Mouse (Mus musculus) gastrocnemius, adult 2 months (tissue): Measurements from ENCODE around the gene Exoc2. TPM values are rescaled to one million over a fixed set of nuclear protein-coding genes. Genes with fewer than 3 reads are reported as not detected.

Experiments
- DNase-seq: peaks from one replicate; pipeline ENCODE4 v3.0.0; 2022
- H3K27ac ChIP-seq: fragments of 200-600 bp; 2 replicates; pipeline ENCODE4 v1.8.1; 2022; ENCODE audit warnings: mild to moderate bottlenecking
- H3K4me3 ChIP-seq: fragments of 200-600 bp; 2 replicates; pipeline ENCODE4 v1.8.1; 2022; ENCODE audit warnings: mild to moderate bottlenecking, moderate library complexity
- CTCF ChIP-seq: fragments of 200-600 bp; IDR thresholded peaks from 2 replicates; pipeline ENCODE4 v1.8.1; 2022; ENCODE audit warnings: antibody characterized with exemption, mild to moderate bottlenecking, moderate library complexity
- intact Hi-C: fragments of 180-260 bp; cut with DNase I; formaldehyde crosslinking; loops from one replicate; pipeline ENCODE4 v1.15.1; 2025
- total RNA-seq, 2 experiments: library from RNA; stranded (reverse); gene quantifications; 2 replicates each; pipeline ENCODE4 v1.2.3; 2021

Gene Exoc2
- total RNA-seq, 2 experiments from 2014 or later = 14.2 to 15.1 TPM

- Histone ChIP-seq H3K4me3 (no peak overlapping the region), H3K27ac (no peak overlapping the region)
- intact Hi-C loops = no loop called here
- DNase-seq = no peak
- TF ChIP-seq CTCF = no peak
Observed at GRCm38 (mm10) chr13:30865486-30865885, 108.4 kb downstream of the Exoc2 start.

DNA sequence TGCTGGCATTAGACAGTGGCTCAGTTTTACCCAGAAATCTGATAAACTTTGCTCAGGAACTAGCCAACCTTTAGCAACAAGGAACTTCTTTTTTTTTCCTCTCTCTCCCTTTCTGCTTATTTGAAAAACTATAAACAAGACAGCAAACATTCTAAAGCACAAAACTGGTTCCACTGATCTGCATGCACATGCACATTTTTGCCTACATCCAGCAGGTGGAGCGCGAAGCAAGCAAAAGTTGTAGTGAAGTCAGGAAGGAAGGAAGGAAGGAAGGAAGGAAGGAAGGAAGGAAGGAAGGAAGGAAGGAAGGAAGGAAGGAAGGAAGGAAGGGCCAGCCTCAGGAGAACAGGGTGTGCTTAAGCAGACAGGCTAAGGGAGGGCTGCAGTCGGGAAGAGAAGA, 109.9 kb downstream of the Exoc2 start:
- DNase-seq = no peak
- TF ChIP-seq CTCF = no peak
- H3K27ac ChIP-seq = no peak overlapping the region
- H3K4me3 ChIP-seq = no peak overlapping the region
- intact Hi-C loops = no loop called here

GRCm38 (mm10) chr13:30858421-30858820, 115.5 kb downstream of the Exoc2 start:
- intact Hi-C loops = loop anchor here (10.0 kb wide), 1 partner anchor 294 kb away; no protein-coding TSS in a partner anchor
- no peak for TF ChIP-seq CTCF
- Histone ChIP-seq H3K4me3 (no peak overlapping the region), H3K27ac (no peak overlapping the region)
- no peak for DNase-seq

DNA sequence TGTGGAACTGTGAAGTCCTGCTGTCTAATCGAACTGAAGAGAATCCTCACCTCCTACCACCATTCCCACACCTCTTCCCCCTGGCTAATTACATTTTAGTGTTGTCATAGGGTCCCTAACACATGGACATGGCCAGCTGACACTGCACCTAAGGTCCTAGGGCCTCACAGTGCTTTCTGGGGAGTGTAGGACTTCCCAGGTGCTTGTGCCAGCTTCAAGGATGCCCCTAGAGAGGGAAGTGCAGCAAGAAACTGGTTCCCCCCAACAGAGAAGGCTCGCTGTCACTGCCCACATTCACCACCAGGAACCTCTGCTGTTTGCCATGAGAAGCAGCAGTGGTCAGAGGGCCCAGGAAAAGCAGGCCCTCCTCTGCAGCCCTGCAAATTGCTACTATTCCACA, 123.2 kb downstream of the Exoc2 start:
- no peak for TF ChIP-seq CTCF
- H3K27ac ChIP-seq = no peak overlapping the region
- intact Hi-C loops = loop anchor here (10.0 kb wide), 1 partner anchor 286 kb away; no protein-coding TSS in a partner anchor
- no peak for DNase-seq
- no peak overlapping the region for H3K4me3 ChIP-seq

GRCm38 (mm10) chr13:30848001-30848400, 125.9 kb downstream of the Exoc2 start:
- intact Hi-C loops = no loop called here
- Histone ChIP-seq H3K4me3 (no peak overlapping the region), H3K27ac (peak overlapping the region; percentile 65)
- DNase-seq = no peak
- no peak for TF ChIP-seq CTCF

- Histone ChIP-seq H3K4me3 (no peak overlapping the region), H3K27ac (peak overlapping the region; percentile 65)
- TF ChIP-seq CTCF = no peak
- peak; percentile 39 for DNase-seq
- intact Hi-C loops = no loop called here
Observed at GRCm38 (mm10) chr13:30846506-30846905, 127.4 kb downstream of the Exoc2 start.

- DNase-seq = no peak
- intact Hi-C loops = no loop called here
- no peak for TF ChIP-seq CTCF
- H3K4me3 ChIP-seq = no peak overlapping the region
- no peak overlapping the region for H3K27ac ChIP-seq
Observed at GRCm38 (mm10) chr13:30843049-30843448, 130.8 kb downstream of the Exoc2 start.

DNA sequence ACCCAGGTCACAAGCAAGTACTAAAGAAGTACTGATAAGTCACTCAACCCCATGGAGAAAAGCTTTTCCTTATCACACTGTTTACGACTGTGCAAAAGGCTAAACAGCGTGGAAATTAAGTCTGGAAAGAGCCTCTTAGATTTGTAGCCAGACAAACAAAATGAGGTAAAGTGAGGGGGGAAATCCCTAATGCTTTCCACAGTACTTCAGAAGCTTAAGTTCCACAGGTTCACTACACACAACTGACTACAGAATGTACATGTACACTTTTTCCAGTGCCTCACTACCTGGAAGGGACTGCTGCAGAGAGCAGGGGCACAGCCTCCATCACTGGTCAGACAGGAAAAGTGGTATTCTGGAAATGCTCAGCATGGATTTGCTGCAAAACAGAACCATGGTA, 132.1 kb downstream of the Exoc2 start:
- DNase-seq = no peak
- no peak overlapping the region for H3K4me3 ChIP-seq
- intact Hi-C loops = no loop called here
- H3K27ac ChIP-seq = no peak overlapping the region
- no peak for TF ChIP-seq CTCF

DNA sequence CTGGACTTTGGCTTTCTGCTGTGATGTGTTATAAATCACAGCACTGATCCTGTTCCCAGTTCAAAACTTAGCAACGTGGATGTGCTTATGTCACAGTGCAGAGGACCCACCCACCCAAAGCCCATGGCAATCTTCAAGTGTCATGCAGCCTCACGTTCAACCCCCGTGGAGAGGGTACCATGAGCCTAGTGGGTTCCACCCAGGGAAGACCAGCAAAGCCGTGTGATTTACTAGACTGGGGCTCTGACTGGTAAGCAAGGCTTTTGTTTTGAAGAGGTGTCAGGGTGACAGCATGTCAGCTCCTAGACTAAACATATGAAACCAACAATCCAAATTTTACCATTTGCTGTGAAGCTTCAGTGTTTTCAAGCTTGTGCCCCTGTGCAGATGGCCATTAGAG, 132.6 kb downstream of the Exoc2 start:
- DNase-seq = no peak
- no peak for TF ChIP-seq CTCF
- Histone ChIP-seq H3K27ac (no peak overlapping the region), H3K4me3 (no peak overlapping the region)
- intact Hi-C loops = no loop called here

DNA sequence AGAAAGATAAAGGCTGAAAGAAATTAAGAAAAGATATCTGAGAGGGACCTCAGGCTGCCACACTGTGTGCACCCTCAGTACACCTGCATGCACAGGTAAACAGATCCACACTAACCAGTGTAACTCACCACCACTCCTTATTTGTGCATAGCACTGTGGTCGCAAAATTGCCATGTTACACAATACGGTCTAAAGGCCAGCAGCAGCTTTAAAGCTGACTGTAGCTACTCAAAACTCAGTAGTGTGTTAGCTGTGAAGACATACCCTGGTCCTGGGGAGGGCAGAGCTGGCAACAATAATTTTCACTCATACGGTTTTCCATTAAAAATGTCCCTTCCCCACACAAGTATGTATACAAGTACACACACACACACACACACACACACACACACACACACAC, 133.2 kb downstream of the Exoc2 start:
- intact Hi-C loops = no loop called here
- H3K4me3 ChIP-seq = no peak overlapping the region
- DNase-seq = no peak
- TF ChIP-seq CTCF = no peak
- no peak overlapping the region for H3K27ac ChIP-seq

DNA sequence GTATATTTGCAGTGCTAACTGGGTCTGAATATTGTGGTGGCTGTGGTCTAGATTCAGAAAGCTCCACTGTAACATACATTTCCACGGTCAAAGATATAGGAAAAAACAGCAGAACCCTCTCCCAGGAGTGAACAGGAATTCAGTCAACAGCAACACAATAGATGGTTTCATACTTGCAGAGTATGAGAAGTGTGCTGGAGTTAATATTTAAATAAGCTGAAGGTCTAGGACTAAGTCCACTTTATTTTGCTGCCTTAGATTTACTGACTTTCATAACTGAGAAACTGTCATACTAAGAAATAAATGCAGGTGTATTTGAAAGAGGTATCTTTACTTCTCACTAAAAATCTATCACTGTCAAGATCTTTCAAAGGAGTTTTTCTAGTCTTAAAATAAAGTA, 137.6 kb downstream of the Exoc2 start:
- TF ChIP-seq CTCF = no peak
- Histone ChIP-seq H3K4me3 (no peak overlapping the region), H3K27ac (no peak overlapping the region)
- DNase-seq = no peak
- intact Hi-C loops = no loop called here

DNA sequence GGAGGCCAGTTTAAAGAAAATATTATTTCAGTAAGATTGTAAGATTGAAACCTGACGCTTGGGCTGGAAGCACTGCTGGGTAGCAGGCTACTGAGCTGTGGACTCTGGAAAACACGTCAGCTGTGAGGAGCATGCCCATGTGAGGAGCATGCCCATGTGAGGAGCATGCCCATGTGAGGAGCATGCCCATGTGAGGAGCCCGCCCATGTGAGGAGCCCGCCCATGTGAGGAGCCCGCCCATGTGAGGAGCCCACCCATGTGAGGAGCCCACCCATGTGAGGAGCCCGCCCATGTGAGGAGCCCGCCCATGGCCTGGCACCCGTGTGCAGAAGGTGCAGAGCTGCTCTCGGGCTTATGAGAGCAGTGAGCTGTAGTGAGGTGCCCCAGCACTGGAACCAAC, 139.0 kb downstream of the Exoc2 start:
- intact Hi-C loops = no loop called here
- TF ChIP-seq CTCF = no peak
- Histone ChIP-seq H3K4me3 (peak overlapping the region; percentile 55), H3K27ac (peak overlapping the region; percentile 61)
- peak; percentile 26 for DNase-seq

GRCm38 (mm10) chr13:30834349-30834748, 139.5 kb downstream of the Exoc2 start:
- no peak for DNase-seq
- TF ChIP-seq CTCF = no peak
- H3K4me3 ChIP-seq = peak overlapping the region; percentile 55
- H3K27ac ChIP-seq = peak overlapping the region; percentile 61
- intact Hi-C loops = no loop called here

DNA sequence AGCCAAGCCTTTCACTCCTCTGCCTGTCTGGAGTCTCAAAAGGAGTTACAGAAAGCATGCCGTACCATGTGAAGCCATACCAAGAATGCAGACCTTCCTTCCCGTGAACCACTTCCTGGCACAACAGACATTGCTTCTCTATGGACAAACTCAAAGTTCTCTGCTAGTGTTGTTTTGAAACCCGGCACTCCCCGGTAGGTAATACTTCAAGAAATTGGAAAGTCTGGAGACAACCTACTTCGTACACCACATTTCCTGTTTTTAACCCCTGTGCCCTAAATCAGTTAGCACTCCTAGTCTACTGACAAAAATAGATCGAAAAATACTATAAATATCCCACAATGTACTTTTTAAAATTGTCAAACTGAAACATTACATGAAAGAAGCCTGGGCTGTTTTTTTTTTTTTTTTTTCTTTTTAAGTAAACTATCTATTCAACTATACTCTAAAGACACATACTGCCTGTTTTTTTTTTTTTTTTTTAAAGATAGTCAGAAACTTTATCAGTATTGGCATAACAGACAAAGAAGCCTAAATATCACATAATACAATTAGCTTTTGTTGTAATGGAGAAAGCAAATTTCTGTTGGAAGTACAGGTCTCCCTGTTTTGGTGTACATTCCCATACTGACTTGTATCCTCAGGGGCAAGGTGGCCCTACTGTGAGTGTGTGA, 140.3 kb downstream of the Exoc2 start:
- intact Hi-C loops = no loop called here
- H3K27ac ChIP-seq = peak overlapping the region; percentile 61; the same call in 1 of the 2 replicates
- no peak for TF ChIP-seq CTCF
- DNase-seq = no peak
- no peak overlapping the region for H3K4me3 ChIP-seq
